Mouse (Mus musculus) heart, embryonic 15.5 days (tissue): Measurements from ENCODE around the gene Igfbp2. TPM values are rescaled to one million over a fixed set of nuclear protein-coding genes. Genes with fewer than 3 reads are reported as not detected.
A peak's percentile ranks its signal among the peaks of the same experiment; 100 is the strongest.

Source experiments
- ATAC-seq: fragments of 200-750 bp; cut with Nextera tagmentation; replicated peaks from 2 replicates; pipeline ENCODE4 v1.8.0; 2017; ENCODE audit warnings: low read depth, moderate TSS enrichment; ENCODE audit not compliant: insufficient number of reproducible peaks, insufficient read depth, low FRiP score
- H3K27ac ChIP-seq: fragments of 300-500 bp; sonication (generic); 2 replicates; pipeline ENCODE4 v1.5.1; 2015; ENCODE audit warnings: mild to moderate bottlenecking, inconsistent platforms
- H3K27me3 ChIP-seq: fragments of 300-500 bp; sonication (generic); 2 replicates; pipeline ENCODE4 v1.6.1; 2015; ENCODE audit warnings: inconsistent platforms
- H3K36me3 ChIP-seq: fragments of 300-500 bp; sonication (generic); 2 replicates; pipeline ENCODE4 v1.6.1; 2015; ENCODE audit warnings: mild to moderate bottlenecking, inconsistent platforms
- H3K4me1 ChIP-seq: fragments of 300-500 bp; sonication (generic); replicated peaks from 2 replicates; pipeline ENCODE4 v1.6.1; 2015; ENCODE audit warnings: inconsistent platforms
- H3K4me2 ChIP-seq: fragments of 300-500 bp; sonication (generic); 2 replicates; pipeline ENCODE4 v1.6.1; 2015; ENCODE audit warnings: inconsistent platforms, mild to moderate bottlenecking, moderate library complexity
- H3K4me3 ChIP-seq: fragments of 300-500 bp; sonication (generic); 2 replicates; pipeline ENCODE4 v1.5.1; 2015; ENCODE audit warnings: mild to moderate bottlenecking, inconsistent platforms
- H3K9ac ChIP-seq: fragments of 300-500 bp; sonication (generic); 2 replicates; pipeline ENCODE4 v1.6.1; 2015; ENCODE audit warnings: mild to moderate bottlenecking, inconsistent platforms
- H3K9me3 ChIP-seq: fragments of 300-500 bp; sonication (generic); replicated peaks from 2 replicates; pipeline ENCODE4 v1.6.1; 2016; ENCODE audit warnings: inconsistent platforms
- WGBS: fragments of 180-500 bp; shearing (Covaris S2); methylation state at CpG from one replicate; pipeline ENCODE4 v1.1.7; 2015; ENCODE audit warnings: mixed read lengths; 5-methylcytosine and 5-hydroxymethylcytosine counted together
- polyA plus RNA-seq: library from polyadenylated mRNA; unstranded; fragments of >200 nt; fragmentation: Nextera tagmentation; extraction: Ambion mirVana; gene quantifications from 2 replicates; pipeline ENCODE4 v1.2.1, GENCODE M21; 2015

Gene Igfbp2
- polyA plus RNA-seq, 1 experiment from 2014 or later: 44.4 TPM

GRCm38 (mm10) chr1:72873511-72874286 lies 49.4 kb downstream of the Igfbp2 start:
- H3K27ac ChIP-seq: peak overlapping the region; percentile 88
- no peak for ATAC-seq
- H3K27me3 ChIP-seq: 0 out of 2 replicates have a peak, but pooled peaks cover 2% of the 10 kb centered on the region
- no peaks in the 10 kb centered on the region for H3K9me3 ChIP-seq
- no peaks in the 10 kb centered on the region for H3K36me3 ChIP-seq
- peak overlapping the region; percentile 75 for H3K4me3 ChIP-seq
- peaks cover 71% of the 10 kb centered on the region for H3K4me1 ChIP-seq
- H3K9ac ChIP-seq: peak overlapping the region; percentile 74
- peak overlapping the region; percentile 95 for H3K4me2 ChIP-seq
- WGBS: under 1% methylated on average over 43 of the region's 43 CpGs

- Histone ChIP-seq H3K9ac (peak within 1 kb of the TSS; percentile 74), H3K36me3 (no peaks in the 10 kb centered on the region), H3K27me3 (0 out of 2 replicates have a peak, but pooled peaks cover 5% of the 10 kb centered on the region), H3K4me2 (peak within 1 kb of the TSS; percentile 95), H3K9me3 (no peaks in the 10 kb centered on the region), H3K27ac (peak within 1 kb of the TSS; percentile 88), H3K4me3 (peak within 1 kb of the TSS; percentile 75), H3K4me1 (peaks cover 67% of the 10 kb centered on the region)
- peak; percentile 58 for ATAC-seq
- WGBS: under 1% methylated on average over 38 of the region's 38 CpGs
Measured at GRCm38 (mm10) chr1:72874287-72875211, 50.2 kb downstream of the Igfbp2 start, which contains the start of gene Igfbp5. TSS of gene Igfbp5 (minus strand) at chr1:72874884.

GRCm38 (mm10) chr1:72875708-72876107 lies 51.4 kb downstream of the Igfbp2 start:
- Histone ChIP-seq H3K4me1 (peaks cover 57% of the 10 kb centered on the region), H3K4me3 (no peak overlapping the region), H3K4me2 (peak overlapping the region; percentile 95), H3K9me3 (no peaks in the 10 kb centered on the region), H3K9ac (no peak overlapping the region), H3K36me3 (no peaks in the 10 kb centered on the region), H3K27ac (no peak overlapping the region), H3K27me3 (0 out of 2 replicates have a peak, but pooled peaks cover 5% of the 10 kb centered on the region)
- 23% methylated on average over 3 of the region's 3 CpGs for WGBS
- no peak for ATAC-seq

- no peak overlapping the region for H3K27ac ChIP-seq
- ATAC-seq: no peak
- H3K4me3 ChIP-seq: no peak overlapping the region
- 0 out of 2 replicates have a peak, but pooled peaks cover 5% of the 10 kb centered on the region for H3K27me3 ChIP-seq
- no peaks in the 10 kb centered on the region for H3K36me3 ChIP-seq
- H3K9ac ChIP-seq: no peak overlapping the region
- WGBS: 49% methylated on average over 3 of the region's 3 CpGs
- H3K4me2 ChIP-seq: peak overlapping the region; percentile 95; the same call in 1 of the 2 replicates
- H3K9me3 ChIP-seq: no peaks in the 10 kb centered on the region
- H3K4me1 ChIP-seq: peaks cover 53% of the 10 kb centered on the region
Measured at GRCm38 (mm10) chr1:72876111-72876510, 51.8 kb downstream of the Igfbp2 start.

- 0 out of 2 replicates have a peak, but pooled peaks cover 5% of the 10 kb centered on the region for H3K27me3 ChIP-seq
- no peak overlapping the region for H3K27ac ChIP-seq
- peaks cover 38% of the 10 kb centered on the region for H3K4me1 ChIP-seq
- no peaks in the 10 kb centered on the region for H3K9me3 ChIP-seq
- peak; percentile 47; the same call in 1 of the 2 replicates for ATAC-seq
- H3K4me3 ChIP-seq: peak overlapping the region; percentile 27
- 2% methylated on average over 3 of the region's 3 CpGs for WGBS
- no peaks in the 10 kb centered on the region for H3K36me3 ChIP-seq
- H3K9ac ChIP-seq: no peak overlapping the region
- H3K4me2 ChIP-seq: peak overlapping the region; percentile 54
Measured at GRCm38 (mm10) chr1:72877892-72878291, 53.6 kb downstream of the Igfbp2 start.

- Histone ChIP-seq H3K4me3 (no peak overlapping the region), H3K27ac (no peak overlapping the region)
- WGBS: 58% methylated on average over 25 of the region's 25 CpGs
Measured at GRCm38 (mm10) chr1:72878473-72879318, 54.4 kb downstream of the Igfbp2 start.

GRCm38 (mm10) chr1:72879319-72879634 lies 55.0 kb downstream of the Igfbp2 start:
- no peak overlapping the region for H3K9ac ChIP-seq
- 65% methylated on average over 4 of the region's 4 CpGs for WGBS
- H3K9me3 ChIP-seq: no peaks in the 10 kb centered on the region
- 0 out of 2 replicates have a peak, but pooled peaks cover 5% of the 10 kb centered on the region for H3K27me3 ChIP-seq
- no peak for ATAC-seq
- no peak overlapping the region for H3K27ac ChIP-seq
- H3K4me1 ChIP-seq: peaks cover 27% of the 10 kb centered on the region
- no peaks in the 10 kb centered on the region for H3K36me3 ChIP-seq
- H3K4me2 ChIP-seq: no peak overlapping the region
- H3K4me3 ChIP-seq: no peak overlapping the region

More at GRCm38 (mm10) chr1:72878473-72879318, 54.4 kb downstream of the Igfbp2 start:
- Histone ChIP-seq H3K36me3 (no peaks in the 10 kb centered on the region), H3K9me3 (no peaks in the 10 kb centered on the region), H3K9ac (no peak overlapping the region), H3K27me3 (0 out of 2 replicates have a peak, but pooled peaks cover 5% of the 10 kb centered on the region), H3K4me1 (peaks cover 32% of the 10 kb centered on the region), H3K4me2 (peak overlapping the region; percentile 54)
- no peak for ATAC-seq

GRCm38 (mm10) chr1:72885111-72885818 lies 61.0 kb downstream of the Igfbp2 start:
- H3K27me3 ChIP-seq: no peaks in the 10 kb centered on the region
- ATAC-seq: no peak
- no peaks in the 10 kb centered on the region for H3K4me1 ChIP-seq

GRCm38 (mm10) chr1:72885819-72886169 lies 61.5 kb downstream of the Igfbp2 start:
- 76% methylated on average over 7 of the region's 7 CpGs for WGBS
- ATAC-seq: no peak
- Histone ChIP-seq H3K9me3 (no peaks in the 10 kb centered on the region), H3K4me1 (no peaks in the 10 kb centered on the region), H3K4me2 (no peak overlapping the region), H3K9ac (no peak overlapping the region), H3K4me3 (no peak overlapping the region), H3K27me3 (no peaks in the 10 kb centered on the region), H3K36me3 (no peaks in the 10 kb centered on the region), H3K27ac (no peak overlapping the region)

More at GRCm38 (mm10) chr1:72885111-72885818, 61.0 kb downstream of the Igfbp2 start:
- no peak overlapping the region for H3K9ac ChIP-seq
- no peak overlapping the region for H3K4me2 ChIP-seq
- no peaks in the 10 kb centered on the region for H3K36me3 ChIP-seq
- H3K9me3 ChIP-seq: no peaks in the 10 kb centered on the region
- H3K27ac ChIP-seq: no peak overlapping the region
- H3K4me3 ChIP-seq: no peak overlapping the region
- 81% methylated on average over 11 of the region's 11 CpGs for WGBS

- Histone ChIP-seq H3K4me1 (no peaks in the 10 kb centered on the region), H3K9me3 (no peaks in the 10 kb centered on the region), H3K27ac (no peak overlapping the region), H3K4me3 (no peak overlapping the region), H3K27me3 (no peaks in the 10 kb centered on the region), H3K4me2 (no peak overlapping the region), H3K36me3 (no peaks in the 10 kb centered on the region), H3K9ac (no peak overlapping the region)
- 19% methylated on average over 1 of the region's 1 CpGs for WGBS
- 0 out of 2 replicates have a peak, but pooled peaks have one; percentile 31 for ATAC-seq
Measured at GRCm38 (mm10) chr1:72887910-72888309, 63.6 kb downstream of the Igfbp2 start.
